Mouse (Mus musculus) bone marrow macrophage, adult 2 months (primary cell): ENCODE measurements around the gene C1ra.
"Not testable (repeated sequence)": the region's sequence is repeated elsewhere in the genome, so short reads cannot be mapped to it uniquely, and the experiment has no call there.

ENCODE experiments used
- CTCF ChIP-seq: IDR thresholded peaks from 2 replicates; pipeline ENCODE4 v1.5.1; 2012; ENCODE audit warnings: low read depth, mild to moderate bottlenecking, low read length, moderate library complexity
- POLR2A ChIP-seq: IDR thresholded peaks from 2 replicates; pipeline ENCODE4 v1.6.1; 2012; ENCODE audit warnings: mild to moderate bottlenecking, low read depth, low read length, borderline replicate concordance

GRCm38 (mm10) chr6:124561611-124562010 is 49.4 kb downstream of the C1ra start:
- TF ChIP-seq CTCF, POLR2A: not testable (repeated sequence)
